Mouse (Mus musculus): ENCODE data around the gene Arhgef3. TPM values are rescaled to one million over a fixed set of nuclear protein-coding genes. Genes with fewer than 3 reads are reported as not detected.

Gene Arhgef3
- polyA plus RNA-seq, 1 experiment from 2014 or later: 2.2 TPM

DNA sequence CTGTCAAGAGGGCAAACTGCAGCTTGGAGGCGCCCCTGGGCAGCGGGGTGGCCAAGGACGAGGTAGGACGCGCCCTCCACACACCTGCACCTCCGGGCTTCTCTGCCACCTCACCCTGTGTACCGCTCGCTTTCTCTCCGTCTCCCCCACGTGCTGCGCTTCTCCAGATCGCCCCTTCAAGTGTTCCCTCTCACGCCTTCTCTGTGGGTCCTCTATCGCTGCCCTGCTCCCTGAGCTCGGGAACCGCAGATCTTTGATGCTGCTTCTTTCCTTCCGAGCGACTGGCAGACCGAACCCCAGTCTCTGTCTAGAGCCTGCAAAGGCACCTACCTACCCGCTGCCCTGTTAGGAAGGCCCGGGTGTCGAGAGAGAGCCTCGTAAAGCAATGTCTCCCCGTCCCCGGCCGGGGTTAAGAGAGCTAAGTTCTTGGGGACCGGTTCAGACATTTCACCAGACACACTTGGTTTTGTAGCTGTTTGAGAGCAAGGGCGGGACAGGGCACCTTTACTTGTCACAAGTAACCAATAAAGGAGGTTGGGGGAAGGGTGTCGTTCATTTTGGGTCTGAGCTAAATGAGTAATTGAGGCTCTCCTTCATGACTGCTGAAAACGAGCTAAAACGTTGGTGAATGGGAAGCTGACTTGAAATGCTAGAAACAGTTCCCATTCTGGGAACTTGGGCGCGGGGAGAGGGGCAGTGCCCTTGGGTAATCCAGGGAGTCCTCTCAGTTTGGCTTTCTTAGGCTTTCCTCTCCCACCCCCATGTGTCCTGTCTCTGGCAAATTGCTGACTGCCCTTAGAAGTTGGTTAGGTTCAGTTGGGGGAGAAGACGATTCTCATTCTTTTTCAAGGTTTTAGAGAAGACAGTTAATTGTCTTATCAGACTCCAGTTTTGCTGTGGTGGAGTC, 221.8 kb downstream of the Arhgef3 start:
- Histone ChIP-seq H3K36me3 (ENCODE audit: control insufficient read depth, insufficient read depth, low read length) (no peaks in the 10 kb centered on the region), H3K4me2 (peak overlapping the region; percentile 76), H3K27ac (ENCODE audit: low read depth, low read length) (no peak overlapping the region), H3K27me3 (ENCODE audit: control insufficient read depth, insufficient read depth, low read length) (peaks cover 24% of the 10 kb centered on the region), H3K4me1 (ENCODE audit: control insufficient read depth, insufficient read depth, low read length) (peaks cover 3% of the 10 kb centered on the region), H3K9me3 (ENCODE audit: control insufficient read depth, low read length) (no peaks in the 10 kb centered on the region), H3K9ac (ENCODE audit: low read length) (peak overlapping the region; percentile 28), H3K4me3 (ENCODE audit: low read depth, low read length) (peak overlapping the region; percentile 38)
- DNase-seq (ENCODE audit: low spot score, missing footprints) (peak; percentile 94), ATAC-seq (ENCODE audit: low FRiP score) (no peak; the same call in 1 of the 2 replicates)
- WGBS: 4% methylated on average over 34 of the region's 34 CpGs

DNA sequence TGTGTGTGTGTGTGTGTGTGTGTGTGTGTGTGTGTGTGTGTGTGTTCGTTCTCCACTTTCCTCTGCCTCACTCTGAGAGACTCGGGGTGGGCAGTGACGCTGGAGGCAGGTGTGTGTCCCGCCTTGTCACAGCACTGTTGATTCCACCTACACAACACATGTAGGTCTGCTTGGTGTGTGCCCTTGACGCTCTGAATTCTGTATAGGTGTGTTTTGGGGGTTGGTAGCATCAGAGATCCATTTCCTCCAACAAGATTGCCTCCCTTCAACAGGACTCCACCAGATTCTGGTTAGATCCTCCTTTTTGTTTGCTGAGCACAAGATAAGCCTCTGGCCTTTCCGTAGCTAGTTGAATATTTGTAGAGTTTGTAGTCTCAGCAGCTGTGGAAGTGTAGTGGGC, 222.5 kb downstream of the Arhgef3 start:
- Histone ChIP-seq H3K27ac (ENCODE audit: low read depth, low read length) (no peak overlapping the region), H3K27me3 (ENCODE audit: control insufficient read depth, insufficient read depth, low read length) (peaks cover 24% of the 10 kb centered on the region), H3K9ac (ENCODE audit: low read length) (no peak overlapping the region), H3K9me3 (ENCODE audit: control insufficient read depth, low read length) (no peaks in the 10 kb centered on the region), H3K4me1 (ENCODE audit: control insufficient read depth, insufficient read depth, low read length) (peaks cover 3% of the 10 kb centered on the region), H3K4me3 (ENCODE audit: low read depth, low read length) (no peak overlapping the region), H3K36me3 (ENCODE audit: control insufficient read depth, insufficient read depth, low read length) (no peaks in the 10 kb centered on the region), H3K4me2 (no peak overlapping the region)
- WGBS: 68% methylated on average over 6 of the region's 6 CpGs
- DNase-seq (ENCODE audit: low spot score, missing footprints): no peak
- no peak for ATAC-seq (ENCODE audit: low FRiP score)

DNA sequence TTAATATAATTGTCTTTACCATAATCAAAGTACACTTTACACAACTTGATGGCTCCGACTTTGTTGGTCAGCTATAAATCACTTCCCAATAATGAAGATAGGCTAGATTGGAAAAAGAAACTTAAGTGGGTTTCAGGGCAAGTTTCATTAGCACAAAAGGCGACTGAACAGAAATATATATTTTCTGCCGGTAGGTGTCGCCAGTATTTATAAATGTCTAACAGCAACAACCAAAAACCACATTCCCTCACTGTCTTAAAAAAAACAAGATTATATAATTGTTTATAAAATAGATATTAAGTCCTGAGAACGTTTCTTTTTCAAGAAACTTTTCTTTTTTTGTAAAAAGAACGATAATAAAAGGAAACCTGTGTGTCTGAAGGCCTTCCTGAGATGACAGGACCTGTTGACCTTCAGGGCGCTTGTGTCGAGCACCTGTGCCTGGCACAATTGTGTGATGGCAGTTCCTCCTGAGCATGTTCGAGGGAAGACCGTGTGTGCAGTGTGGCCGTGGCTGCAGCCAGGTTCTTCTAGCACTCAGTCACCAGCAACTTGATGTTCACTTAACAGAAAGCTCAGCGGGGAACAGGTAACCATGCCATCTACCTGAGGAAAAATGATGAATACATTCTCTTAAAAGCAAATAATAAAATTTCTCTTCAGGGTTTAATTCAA, 223.5 kb downstream of the Arhgef3 start:
- no peak for ATAC-seq (ENCODE audit: low FRiP score)
- WGBS: 38% methylated on average over 12 of the region's 12 CpGs
- Histone ChIP-seq H3K36me3 (ENCODE audit: control insufficient read depth, insufficient read depth, low read length) (no peaks in the 10 kb centered on the region), H3K4me1 (ENCODE audit: control insufficient read depth, insufficient read depth, low read length) (peaks cover 3% of the 10 kb centered on the region), H3K4me2 (no peak overlapping the region), H3K9me3 (ENCODE audit: control insufficient read depth, low read length) (no peaks in the 10 kb centered on the region), H3K9ac (ENCODE audit: low read length) (no peak overlapping the region), H3K27ac (ENCODE audit: low read depth, low read length) (no peak overlapping the region), H3K4me3 (ENCODE audit: low read depth, low read length) (no peak overlapping the region), H3K27me3 (ENCODE audit: control insufficient read depth, insufficient read depth, low read length) (peaks cover 24% of the 10 kb centered on the region)
- DNase-seq (ENCODE audit: low spot score, missing footprints): peak; percentile 91

DNA sequence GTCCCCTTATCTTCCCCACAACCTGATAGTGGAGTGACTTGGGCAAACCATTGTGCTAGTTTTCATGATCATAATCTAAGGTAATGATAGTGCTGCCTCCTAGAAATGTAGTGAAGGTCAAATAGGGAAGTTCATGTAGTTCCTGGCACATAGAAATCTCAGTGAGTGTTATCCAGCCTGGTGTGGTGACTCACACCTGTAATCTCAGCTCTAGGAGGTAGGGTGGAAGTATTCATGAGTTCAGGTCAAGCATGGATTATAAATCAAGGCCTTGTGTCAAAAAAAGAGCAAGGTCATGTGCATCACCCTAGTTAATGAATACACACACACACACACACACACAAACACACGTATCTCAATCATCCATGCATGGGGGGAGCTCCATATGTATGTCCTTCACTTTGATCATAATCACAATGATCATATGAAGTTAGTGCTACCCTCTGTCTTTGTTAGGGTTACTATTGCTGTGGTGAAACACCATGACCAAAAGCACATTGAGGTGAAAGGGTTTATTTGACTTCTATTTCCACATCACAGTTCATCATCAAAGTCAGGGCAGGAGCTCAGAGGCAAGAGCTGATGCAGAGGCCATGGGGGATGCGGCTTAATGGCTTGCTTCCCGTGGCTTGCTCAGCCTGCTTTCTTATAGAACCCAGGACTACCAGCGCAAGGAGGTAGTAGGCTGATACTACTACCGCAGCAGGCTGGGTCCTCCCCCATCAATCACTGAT, 226.2 kb downstream of the Arhgef3 start:
- H3K4me1 ChIP-seq (ENCODE audit: control insufficient read depth, insufficient read depth, low read length): peaks cover 3% of the 10 kb centered on the region
- no peaks in the 10 kb centered on the region for H3K9me3 ChIP-seq (ENCODE audit: control insufficient read depth, low read length)
- H3K4me2 ChIP-seq: no peak overlapping the region
- H3K4me3 ChIP-seq (ENCODE audit: low read depth, low read length): no peak overlapping the region
- ATAC-seq (ENCODE audit: low FRiP score): no peak
- no peak overlapping the region for H3K27ac ChIP-seq (ENCODE audit: low read depth, low read length)
- no peak for DNase-seq (ENCODE audit: low spot score, missing footprints)
- H3K36me3 ChIP-seq (ENCODE audit: control insufficient read depth, insufficient read depth, low read length): no peaks in the 10 kb centered on the region
- WGBS: 85% methylated on average over 5 of the region's 5 CpGs
- H3K27me3 ChIP-seq (ENCODE audit: control insufficient read depth, insufficient read depth, low read length): peaks cover 17% of the 10 kb centered on the region
- H3K9ac ChIP-seq (ENCODE audit: low read length): no peak overlapping the region

DNA sequence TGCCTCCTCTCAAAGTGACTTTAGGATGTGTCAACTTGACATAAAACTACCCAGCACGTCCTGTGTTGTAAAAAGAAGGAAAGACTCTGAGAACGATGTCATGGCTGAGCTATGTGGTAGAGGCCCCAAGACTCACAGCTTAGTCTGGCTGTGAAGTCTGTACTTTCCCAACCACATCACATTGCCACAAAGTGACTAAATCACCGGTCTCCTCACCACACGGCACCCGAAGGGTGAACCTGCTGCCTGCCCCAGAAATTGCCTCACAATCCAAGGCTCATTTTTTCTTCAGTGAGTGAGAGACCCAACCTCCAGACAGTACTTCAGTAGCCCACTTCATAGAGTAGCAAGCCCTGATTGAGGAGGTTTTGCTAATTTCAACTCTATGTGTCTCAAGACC, 226.8 kb downstream of the Arhgef3 start:
- DNase-seq (ENCODE audit: low spot score, missing footprints) (no peak), ATAC-seq (ENCODE audit: low FRiP score) (no peak)
- no peaks in the 10 kb centered on the region for H3K36me3 ChIP-seq (ENCODE audit: control insufficient read depth, insufficient read depth, low read length)
- H3K4me1 ChIP-seq (ENCODE audit: control insufficient read depth, insufficient read depth, low read length): no peaks in the 10 kb centered on the region
- H3K27me3 ChIP-seq (ENCODE audit: control insufficient read depth, insufficient read depth, low read length): peaks cover 11% of the 10 kb centered on the region
- no peaks in the 10 kb centered on the region for H3K9me3 ChIP-seq (ENCODE audit: control insufficient read depth, low read length)
- WGBS: 89% methylated on average over 5 of the region's 5 CpGs
- H3K9ac ChIP-seq (ENCODE audit: low read length): no peak overlapping the region
- H3K4me2 ChIP-seq: no peak overlapping the region
- H3K27ac ChIP-seq (ENCODE audit: low read depth, low read length): no peak overlapping the region
- H3K4me3 ChIP-seq (ENCODE audit: low read depth, low read length): no peak overlapping the region

DNA sequence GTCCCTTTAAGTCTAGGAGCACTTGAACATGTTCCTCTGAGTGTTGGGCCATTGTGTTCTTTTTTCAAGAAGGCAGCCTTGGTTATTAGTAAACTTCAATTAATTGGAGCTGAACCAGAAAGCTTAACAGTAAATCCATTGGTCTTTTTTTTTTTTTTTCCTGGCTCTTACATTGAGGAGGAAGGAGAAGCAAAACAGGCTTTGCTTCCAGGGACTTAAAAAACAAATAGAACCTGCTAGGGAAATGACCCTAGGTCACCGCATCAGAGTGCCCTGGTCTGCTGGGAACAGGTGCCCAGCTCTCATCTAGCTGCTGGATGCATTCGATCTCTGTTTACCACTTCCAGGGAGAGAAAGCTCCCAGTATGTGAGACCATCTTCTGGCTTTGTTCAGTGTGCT, 227.8 kb downstream of the Arhgef3 start:
- Histone ChIP-seq H3K36me3 (ENCODE audit: control insufficient read depth, insufficient read depth, low read length) (no peaks in the 10 kb centered on the region), H3K4me3 (ENCODE audit: low read depth, low read length) (no peak overlapping the region), H3K27me3 (ENCODE audit: control insufficient read depth, insufficient read depth, low read length) (peaks cover 1% of the 10 kb centered on the region), H3K27ac (ENCODE audit: low read depth, low read length) (no peak overlapping the region), H3K4me2 (no peak overlapping the region), H3K9ac (ENCODE audit: low read length) (no peak overlapping the region), H3K4me1 (ENCODE audit: control insufficient read depth, insufficient read depth, low read length) (no peaks in the 10 kb centered on the region), H3K9me3 (ENCODE audit: control insufficient read depth, low read length) (no peaks in the 10 kb centered on the region)
- 83% methylated on average over 2 of the region's 2 CpGs for WGBS
- ATAC-seq (ENCODE audit: low FRiP score) (no peak), DNase-seq (ENCODE audit: low spot score, missing footprints) (no peak)

DNA sequence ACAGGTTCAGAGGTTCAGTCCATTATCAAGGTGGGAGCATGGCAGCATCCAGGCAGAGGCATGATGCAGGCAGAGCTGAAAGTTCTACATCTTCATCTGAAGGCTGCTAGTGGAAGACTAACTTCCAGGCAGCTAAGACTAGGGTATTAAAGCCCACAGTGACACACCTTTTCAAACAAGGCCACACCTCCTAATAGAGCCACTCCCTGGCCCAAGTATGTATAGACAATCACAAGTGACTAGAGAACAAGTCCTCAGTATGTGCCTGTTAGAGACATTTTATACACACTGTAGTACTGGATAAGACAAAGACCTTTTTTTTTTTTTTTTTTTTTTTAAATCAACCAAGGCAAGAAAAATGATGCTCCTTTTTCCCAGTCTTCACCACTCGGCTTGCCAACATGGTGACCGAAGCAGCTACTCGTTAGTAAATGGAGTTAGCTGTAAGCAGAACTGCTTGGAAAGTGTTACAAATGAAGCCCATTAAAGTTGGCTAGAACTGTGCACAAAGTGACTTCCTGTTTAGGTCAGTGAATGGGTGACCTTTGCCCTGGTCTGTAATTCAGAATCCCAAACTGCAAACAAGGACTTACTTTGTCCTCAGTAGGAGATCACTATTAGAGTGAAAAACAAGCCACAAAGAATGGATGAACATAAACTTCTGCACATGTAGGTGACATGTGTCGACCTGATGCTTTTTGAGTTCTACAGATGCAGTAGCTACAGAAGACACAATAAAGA, 229.7 kb downstream of the Arhgef3 start:
- no peak overlapping the region for H3K4me3 ChIP-seq (ENCODE audit: low read depth, low read length)
- no peaks in the 10 kb centered on the region for H3K9me3 ChIP-seq (ENCODE audit: control insufficient read depth, low read length)
- no peak overlapping the region for H3K4me2 ChIP-seq
- no peaks in the 10 kb centered on the region for H3K27me3 ChIP-seq (ENCODE audit: control insufficient read depth, insufficient read depth, low read length)
- no peak overlapping the region for H3K9ac ChIP-seq (ENCODE audit: low read length)
- 76% methylated on average over 4 of the region's 4 CpGs for WGBS
- no peak overlapping the region for H3K27ac ChIP-seq (ENCODE audit: low read depth, low read length)
- ATAC-seq (ENCODE audit: low FRiP score): no peak
- no peaks in the 10 kb centered on the region for H3K36me3 ChIP-seq (ENCODE audit: control insufficient read depth, insufficient read depth, low read length)
- no peak for DNase-seq (ENCODE audit: low spot score, missing footprints)
- no peaks in the 10 kb centered on the region for H3K4me1 ChIP-seq (ENCODE audit: control insufficient read depth, insufficient read depth, low read length)

DNA sequence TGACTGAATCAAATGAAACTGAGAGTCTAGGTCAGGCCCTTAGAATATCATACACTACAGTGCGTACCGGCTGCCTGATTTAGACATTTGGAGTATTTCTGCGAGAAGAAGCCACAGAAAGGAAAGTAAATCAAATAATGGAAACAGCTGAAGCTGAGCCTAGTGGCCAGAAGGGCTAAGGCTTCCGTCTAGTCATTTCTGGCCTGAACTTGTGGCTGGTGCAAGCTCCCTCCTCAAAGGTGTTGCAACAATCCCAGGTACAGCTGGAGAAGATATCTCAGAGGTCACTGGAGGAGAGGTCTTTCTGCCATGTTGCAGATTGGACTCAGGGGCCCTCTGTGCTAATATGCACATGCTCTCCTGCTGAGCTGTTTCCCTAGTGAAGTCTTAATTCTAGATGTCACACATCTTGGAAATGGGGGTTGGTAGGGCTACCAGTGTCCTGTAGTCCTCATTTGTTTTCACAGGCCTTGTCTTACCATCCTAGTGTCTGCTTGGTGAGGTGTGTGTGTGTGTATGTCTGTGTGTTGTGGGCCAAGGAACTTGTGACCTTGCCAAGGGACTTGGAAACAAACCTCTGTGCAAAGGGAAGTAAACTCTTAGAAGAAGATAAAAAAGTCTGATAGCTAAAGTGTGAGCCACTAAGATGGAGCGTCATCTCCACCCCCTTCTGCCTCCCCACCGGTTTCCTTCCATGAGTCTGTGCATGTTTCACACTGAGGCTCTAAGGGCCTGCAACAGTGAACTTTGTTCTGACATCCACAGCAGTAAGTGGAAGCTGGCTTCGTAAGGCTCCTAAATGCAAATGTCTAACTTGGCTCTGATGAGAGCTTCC, 230.6 kb downstream of the Arhgef3 start:
- DNase-seq (ENCODE audit: low spot score, missing footprints) (no peak), ATAC-seq (ENCODE audit: low FRiP score) (no peak)
- H3K27me3 ChIP-seq (ENCODE audit: control insufficient read depth, insufficient read depth, low read length): no peaks in the 10 kb centered on the region
- no peak overlapping the region for H3K4me2 ChIP-seq
- no peak overlapping the region for H3K9ac ChIP-seq (ENCODE audit: low read length)
- H3K36me3 ChIP-seq (ENCODE audit: control insufficient read depth, insufficient read depth, low read length): no peaks in the 10 kb centered on the region
- no peaks in the 10 kb centered on the region for H3K4me1 ChIP-seq (ENCODE audit: control insufficient read depth, insufficient read depth, low read length)
- H3K9me3 ChIP-seq (ENCODE audit: control insufficient read depth, low read length): no peaks in the 10 kb centered on the region
- no peak overlapping the region for H3K4me3 ChIP-seq (ENCODE audit: low read depth, low read length)
- 93% methylated on average over 7 of the region's 7 CpGs for WGBS
- no peak overlapping the region for H3K27ac ChIP-seq (ENCODE audit: low read depth, low read length)
